Mouse (Mus musculus) liver, adult 2 months (tissue): ENCODE results near the gene Dgkg. TPM values are rescaled to one million over a fixed set of nuclear protein-coding genes. Genes with fewer than 3 reads are reported as not detected.

Experiments
- DNase-seq: peaks from one replicate; pipeline ENCODE4 v3.0.0-alpha.2; 2011; ENCODE audit warnings: low read depth, low spot score; ENCODE audit errors: extremely low read depth
- H3K27ac ChIP-seq: fragments of 200-500 bp; replicated peaks from 2 replicates; pipeline ENCODE4 v1.5.1; 2012; ENCODE audit warnings: low read depth, mild to moderate bottlenecking, control low read depth, inconsistent platforms, low read length; ENCODE audit not compliant: insufficient read depth
- H3K27me3 ChIP-seq: fragments of 200-500 bp; 2 replicates; pipeline ENCODE4 v1.6.1; 2012; ENCODE audit warnings: mild to moderate bottlenecking, moderate library complexity, low read length, inconsistent platforms; ENCODE audit not compliant: control insufficient read depth, insufficient read depth
- H3K36me3 ChIP-seq: fragments of 200-500 bp; 2 replicates; pipeline ENCODE4 v1.6.1; 2012; ENCODE audit warnings: low read length, inconsistent platforms; ENCODE audit not compliant: control insufficient read depth, insufficient read depth
- H3K4me1 ChIP-seq: fragments of 200-500 bp; 2 replicates; pipeline ENCODE4 v1.6.1; 2011; ENCODE audit warnings: low read length; ENCODE audit not compliant: control insufficient read depth, insufficient read depth
- H3K4me3 ChIP-seq: fragments of 200-500 bp; 2 replicates; pipeline ENCODE4 v1.5.1; 2011; ENCODE audit warnings: low read depth, mild to moderate bottlenecking, control low read depth, low read length, moderate library complexity; ENCODE audit not compliant: insufficient read depth
- H3K79me2 ChIP-seq: fragments of 200-500 bp; 2 replicates; pipeline ENCODE4 v1.6.1; 2012; ENCODE audit warnings: inconsistent platforms, mild to moderate bottlenecking, low read length, moderate library complexity; ENCODE audit not compliant: control insufficient read depth, insufficient read depth
- H3K9ac ChIP-seq: fragments of 200-500 bp; 2 replicates; pipeline ENCODE4 v1.6.1; 2012; ENCODE audit warnings: low read depth, mild to moderate bottlenecking, control low read depth, inconsistent platforms, low read length
- CTCF ChIP-seq: fragments of 200-500 bp; IDR thresholded peaks from 2 replicates; pipeline ENCODE4 v1.5.1; 2011; ENCODE audit warnings: low read depth, low read length, control low read depth
- POLR2A ChIP-seq: fragments of 200-500 bp; IDR thresholded peaks from 2 replicates; pipeline ENCODE4 v1.6.1; 2011; ENCODE audit warnings: low read length, control low read depth; ENCODE audit not compliant: insufficient read depth; ENCODE audit errors: extremely low read depth
- WGBS: fragments of 180-500 bp; shearing (Covaris S2); methylation state at CpG from one replicate; pipeline ENCODE4 v1.1.7; 2018; 5-methylcytosine and 5-hydroxymethylcytosine counted together
- polyA plus RNA-seq: library from polyadenylated mRNA; depleted of rRNA; stranded (reverse); fragments of >200 nt; gene quantifications from 2 replicates; pipeline ENCODE4 v1.2.3, GENCODE M21; 2012
- total RNA-seq: library from RNA; depleted of rRNA; stranded (reverse); fragments of >200 nt; gene quantifications from 2 replicates; pipeline ENCODE4 v1.2.3, GENCODE M21; 2014

Dgkg gene
- total and polyA plus RNA-seq, 2 experiments, result under 0.01 to 0.02 TPM

DNA sequence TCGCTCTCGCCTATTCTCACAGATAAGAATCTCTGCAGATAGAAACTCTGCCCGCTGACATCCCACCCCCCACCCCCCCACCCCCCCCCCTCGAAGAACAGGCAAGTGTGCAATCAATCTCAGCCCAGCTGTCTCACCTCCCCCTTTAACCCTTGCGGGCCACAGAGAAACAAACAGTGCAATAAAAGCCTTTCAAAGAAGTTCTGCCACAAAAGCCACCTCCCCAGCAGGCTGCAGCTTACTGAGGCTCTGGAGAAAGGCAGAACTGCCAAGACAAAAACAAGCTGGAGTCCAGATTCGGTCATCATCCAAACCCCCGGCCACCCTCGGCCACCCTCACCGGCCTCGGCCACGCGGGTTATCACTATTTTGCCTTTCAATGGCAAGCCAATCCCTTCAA, 223.1 kb downstream of the Dgkg start:
- TF ChIP-seq POLR2A (no peak), CTCF (no peak)
- WGBS, result 60% methylated on average over 12 of the region's 12 CpGs

DNA sequence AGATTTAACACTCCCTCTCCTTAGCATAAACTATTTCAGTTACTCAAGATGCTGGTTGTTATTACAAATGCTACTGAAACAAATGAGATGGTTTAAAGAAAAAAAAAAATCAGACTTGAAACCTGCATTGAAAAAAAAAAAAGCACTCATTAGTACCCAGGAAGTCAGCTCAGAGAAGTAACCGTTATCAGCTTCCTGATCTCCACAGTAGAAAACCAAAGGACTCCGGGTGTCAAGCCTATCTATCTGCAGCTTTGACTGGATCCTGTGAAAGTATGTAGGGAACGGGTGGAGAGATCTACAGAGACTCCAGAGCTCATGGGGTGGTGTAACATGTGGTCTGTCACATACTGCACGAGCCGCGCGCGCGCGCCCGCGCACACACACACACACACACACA, 225.2 kb downstream of the Dgkg start:
- Histone ChIP-seq H3K27ac (no peak overlapping the region), H3K36me3 (no peaks in the 10 kb centered on the region), H3K4me1 (no peaks in the 10 kb centered on the region), H3K79me2 (no peaks in the 10 kb centered on the region), H3K4me3 (no peak overlapping the region), H3K27me3 (no peaks in the 10 kb centered on the region), H3K9ac (no peak overlapping the region)
- TF ChIP-seq CTCF (no peak), POLR2A (no peak)
- WGBS, result 90% methylated on average over 12 of the region's 12 CpGs
- DNase-seq, result no peak

More for the DNA sequence above, 223.1 kb downstream of the Dgkg start:
- H3K4me3 ChIP-seq, result no peak overlapping the region
- no peaks in the 10 kb centered on the region for H3K27me3 ChIP-seq
- no peak overlapping the region for H3K9ac ChIP-seq
- no peak for DNase-seq
- H3K27ac ChIP-seq, result no peak overlapping the region
- H3K4me1 ChIP-seq, result no peaks in the 10 kb centered on the region
- no peaks in the 10 kb centered on the region for H3K79me2 ChIP-seq
- no peaks in the 10 kb centered on the region for H3K36me3 ChIP-seq

DNA sequence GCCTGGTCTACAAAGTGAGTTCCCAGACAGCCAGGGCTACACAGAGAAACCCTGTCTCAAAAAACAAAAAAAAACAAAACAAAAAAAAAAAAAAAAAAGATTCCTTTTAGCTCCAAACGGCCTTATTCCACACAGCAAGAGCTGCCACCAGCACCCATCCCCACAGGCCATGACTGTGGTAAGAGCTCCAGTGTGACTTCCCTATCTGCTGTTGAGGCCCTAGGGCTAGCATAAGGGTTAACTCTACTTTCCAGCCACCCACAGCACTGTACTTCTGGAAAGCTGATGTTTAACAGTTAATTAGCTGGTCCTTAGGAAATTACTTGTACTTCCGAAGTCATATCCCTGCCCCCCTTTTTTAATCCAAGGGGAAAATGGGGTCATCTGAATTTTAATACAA, 225.7 kb downstream of the Dgkg start:
- Histone ChIP-seq H3K27me3 (no peaks in the 10 kb centered on the region), H3K4me3 (no peak overlapping the region), H3K79me2 (no peaks in the 10 kb centered on the region), H3K27ac (no peak overlapping the region), H3K9ac (no peak overlapping the region), H3K36me3 (no peaks in the 10 kb centered on the region), H3K4me1 (no peaks in the 10 kb centered on the region)
- DNase-seq, result no peak
- TF ChIP-seq CTCF (no peak), POLR2A (no peak)
- 84% methylated on average over 2 of the region's 2 CpGs for WGBS

DNA sequence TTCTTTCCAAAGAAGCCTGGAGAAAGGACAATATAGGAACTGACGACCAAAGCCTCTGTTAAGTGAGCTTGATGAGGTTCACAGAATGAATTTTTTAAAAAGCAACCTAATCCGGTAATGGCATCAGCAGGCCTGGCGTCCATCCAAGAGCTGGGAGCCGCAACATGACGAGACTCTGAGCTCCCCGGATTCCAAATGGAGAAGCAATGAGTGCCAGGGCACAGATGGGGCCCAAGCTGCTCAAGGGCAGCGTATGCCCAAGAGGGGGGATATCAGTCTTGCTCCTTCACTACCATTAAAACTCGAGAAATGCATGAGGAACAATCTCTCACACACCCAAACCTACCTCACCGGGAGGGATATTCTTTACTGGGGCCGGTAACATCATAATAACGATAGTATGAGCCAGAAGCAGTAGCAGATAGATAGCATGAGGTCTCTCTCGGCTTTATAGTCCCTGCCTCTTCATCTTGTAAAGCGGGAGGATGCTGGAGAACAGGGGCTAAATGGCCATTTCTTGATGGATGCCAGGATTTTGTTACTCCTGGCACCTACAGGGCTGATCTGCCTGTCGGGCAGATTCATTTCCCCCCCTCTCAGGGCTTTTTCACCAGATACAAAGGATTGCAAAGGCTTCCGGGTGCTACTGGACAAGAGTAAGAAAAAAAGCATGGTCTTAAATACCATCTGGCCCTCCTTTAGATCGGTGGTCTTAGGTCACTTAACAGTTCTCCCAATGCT, 226.6 kb downstream of the Dgkg start:
- TF ChIP-seq CTCF, result no peak
- no peak for TF ChIP-seq POLR2A
- H3K4me3 ChIP-seq, result no peak overlapping the region
- H3K27ac ChIP-seq, result no peak overlapping the region
- no peaks in the 10 kb centered on the region for H3K79me2 ChIP-seq
- no peak for DNase-seq
- H3K4me1 ChIP-seq, result no peaks in the 10 kb centered on the region
- no peaks in the 10 kb centered on the region for H3K27me3 ChIP-seq
- no peaks in the 10 kb centered on the region for H3K36me3 ChIP-seq
- no peak overlapping the region for H3K9ac ChIP-seq
- WGBS, result 89% methylated on average over 16 of the region's 16 CpGs

DNA sequence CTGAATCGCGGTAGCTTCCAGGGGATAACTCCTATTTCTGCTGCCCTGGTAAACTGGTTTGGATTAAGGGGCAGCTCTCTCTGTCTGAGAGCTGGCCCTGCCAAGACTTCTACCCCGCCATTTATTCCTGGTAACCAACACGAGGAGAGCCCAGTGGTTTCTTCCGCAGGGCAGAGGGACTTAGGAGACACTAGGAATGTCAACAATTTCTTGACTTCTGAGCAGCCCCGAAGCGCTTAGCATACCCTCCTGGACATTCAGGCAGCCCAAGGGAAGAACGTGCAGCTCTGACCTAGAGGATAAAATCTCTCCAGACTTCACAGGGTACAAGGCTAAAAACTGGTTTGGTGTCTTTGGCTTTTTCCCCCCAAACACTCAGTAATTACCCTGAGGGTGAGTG, 227.6 kb downstream of the Dgkg start:
- Histone ChIP-seq H3K36me3 (no peaks in the 10 kb centered on the region), H3K4me1 (no peaks in the 10 kb centered on the region), H3K27me3 (no peaks in the 10 kb centered on the region), H3K27ac (0 out of 2 replicates have a peak overlapping the region, but pooled peaks have one; percentile 5), H3K9ac (no peak overlapping the region), H3K79me2 (no peaks in the 10 kb centered on the region), H3K4me3 (no peak overlapping the region)
- no peak for TF ChIP-seq POLR2A
- TF ChIP-seq CTCF, result no peak
- no peak for DNase-seq
- WGBS, result 49% methylated on average over 8 of the region's 8 CpGs

DNA sequence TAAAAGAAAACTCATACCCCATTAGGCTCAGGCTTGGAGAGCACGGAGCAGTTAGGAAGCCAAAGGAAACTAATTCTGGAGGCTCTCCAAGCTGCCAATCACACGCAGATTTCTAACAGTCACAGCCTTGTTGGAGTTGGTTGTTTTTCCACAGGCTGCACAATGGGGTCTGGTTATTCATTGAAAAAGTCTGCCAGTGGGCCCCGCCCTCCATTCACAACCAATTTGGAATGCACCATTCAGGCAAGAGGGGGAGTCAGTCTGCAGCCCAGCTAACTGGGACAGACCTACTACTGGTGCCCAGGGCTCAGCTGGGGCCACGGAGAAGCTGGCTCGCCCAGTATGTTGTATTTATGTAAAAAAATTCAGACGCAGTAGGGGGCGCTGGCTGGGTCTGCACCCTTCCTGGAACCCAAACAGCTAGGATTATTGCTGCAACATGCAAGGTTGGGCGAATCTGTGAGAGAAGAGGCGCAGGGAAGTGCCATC, 228.1 kb downstream of the Dgkg start:
- Histone ChIP-seq H3K9ac (no peak overlapping the region), H3K27me3 (no peaks in the 10 kb centered on the region), H3K36me3 (no peaks in the 10 kb centered on the region), H3K4me1 (no peaks in the 10 kb centered on the region), H3K27ac (0 out of 2 replicates have a peak overlapping the region, but pooled peaks have one; percentile 5), H3K4me3 (no peak overlapping the region), H3K79me2 (no peaks in the 10 kb centered on the region)
- TF ChIP-seq CTCF (peak; percentile 42), POLR2A (no peak)
- peak; percentile 84 for DNase-seq
- WGBS, result 16% methylated on average over 9 of the region's 9 CpGs
